Mouse (Mus musculus): ENCODE results near the gene Col6a1.
A peak's percentile ranks its signal among the peaks of the same experiment; 100 is the strongest.
"Not testable (repeated sequence)": the region's sequence is repeated elsewhere in the genome, so short reads cannot be mapped to it uniquely, and the experiment has no call there.

Col6a1 gene

GRCm38 (mm10) chr10:76725682-76726285, at the start of gene Col6a1:
Gene Col6a1, minus strand, starts transcription at chr10:76726168.
- peak; percentile 51 for DNase-seq

GRCm38 (mm10) chr10:76771624-76772023, 45.7 kb upstream of the Col6a1 start:
- DNase-seq = no peak

GRCm38 (mm10) chr10:76771086-76771485, 45.1 kb upstream of the Col6a1 start:
- DNase-seq = no peak

- DNase-seq = no peak
Observed at GRCm38 (mm10) chr10:76769581-76769980, 43.6 kb upstream of the Col6a1 start.

DNA sequence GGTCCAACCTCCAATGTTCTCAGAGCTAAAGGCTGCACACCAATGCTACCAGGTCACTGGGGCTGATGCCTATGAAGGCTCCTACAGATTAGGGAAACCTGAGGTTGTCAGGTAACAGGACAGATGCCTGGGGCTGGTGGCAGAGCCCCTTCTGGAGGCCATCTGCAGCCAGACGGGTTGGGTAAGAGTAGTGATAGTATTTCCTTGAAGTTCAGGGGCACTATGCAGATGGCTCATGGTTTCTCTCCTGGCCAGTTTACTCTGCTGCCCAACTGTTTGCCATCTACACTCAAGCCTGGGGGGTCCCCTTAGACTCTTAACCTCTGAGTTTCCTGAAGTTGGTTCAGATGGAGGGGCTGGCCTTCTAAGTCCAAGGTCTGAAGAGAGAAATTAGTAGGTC, 40.2 kb upstream of the Col6a1 start:
- no peak for DNase-seq

GRCm38 (mm10) chr10:76764927-76765326, 39.0 kb upstream of the Col6a1 start:
- DNase-seq = no peak

DNA sequence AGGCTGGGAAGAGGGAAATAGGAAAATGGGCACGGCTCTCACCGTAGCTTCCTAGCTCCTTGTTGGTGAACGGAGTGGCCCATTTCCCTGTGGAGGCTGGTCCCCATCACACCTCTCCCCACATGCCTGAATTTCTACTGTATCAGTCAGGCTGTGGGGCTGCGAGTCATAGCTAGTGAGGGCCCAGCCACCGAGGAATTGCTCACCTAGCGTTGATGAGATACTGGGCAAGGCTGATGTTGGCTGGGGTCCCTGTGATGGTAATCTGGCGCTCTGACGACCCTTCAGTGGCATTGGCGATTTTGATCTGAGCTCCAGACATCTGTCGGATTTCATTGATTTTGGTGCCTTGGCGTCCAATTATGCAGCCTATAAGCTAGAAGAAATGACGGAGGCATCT, 37.0 kb upstream of the Col6a1 start:
- no peak for DNase-seq

DNA sequence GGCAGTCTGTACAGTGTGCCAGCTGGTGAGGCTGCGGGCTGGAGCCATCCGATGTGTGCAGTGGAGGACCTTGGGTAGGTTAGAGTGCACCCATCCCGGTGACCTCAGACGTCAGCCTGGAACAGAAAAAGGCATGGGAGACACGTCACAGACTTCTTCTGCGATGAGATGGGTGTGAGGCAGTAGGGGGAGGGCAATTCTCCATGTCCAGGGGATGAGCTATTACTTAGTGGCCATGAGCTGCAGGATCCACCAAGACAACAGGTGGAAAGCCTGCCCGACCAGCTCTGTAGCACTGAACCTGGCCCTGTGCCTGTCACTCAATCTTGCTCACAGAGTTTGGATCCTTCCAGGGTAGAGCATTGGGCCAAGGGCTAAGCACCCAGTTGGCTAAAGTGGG, 36.4 kb upstream of the Col6a1 start:
- DNase-seq = no peak

DNA sequence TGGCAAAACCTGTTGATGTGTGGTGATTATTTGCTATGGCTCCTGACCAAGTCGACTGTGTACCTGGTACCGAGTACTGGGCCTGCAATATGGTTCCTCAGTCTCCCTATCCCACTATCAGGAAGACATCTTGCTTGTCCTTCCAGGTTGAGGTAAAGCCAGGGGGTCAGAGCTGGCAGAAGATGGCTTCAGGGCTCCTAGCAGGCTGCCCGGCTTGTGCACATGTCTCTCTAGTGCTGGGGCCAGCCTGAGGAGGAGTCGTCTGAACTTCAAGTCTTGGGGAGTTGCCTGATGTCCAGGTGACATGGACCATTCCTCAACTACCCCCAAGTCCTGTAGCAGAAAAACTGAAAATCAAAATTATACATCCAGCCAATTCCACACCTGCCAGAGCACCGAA, 33.9 kb upstream of the Col6a1 start:
- no peak for DNase-seq

DNA sequence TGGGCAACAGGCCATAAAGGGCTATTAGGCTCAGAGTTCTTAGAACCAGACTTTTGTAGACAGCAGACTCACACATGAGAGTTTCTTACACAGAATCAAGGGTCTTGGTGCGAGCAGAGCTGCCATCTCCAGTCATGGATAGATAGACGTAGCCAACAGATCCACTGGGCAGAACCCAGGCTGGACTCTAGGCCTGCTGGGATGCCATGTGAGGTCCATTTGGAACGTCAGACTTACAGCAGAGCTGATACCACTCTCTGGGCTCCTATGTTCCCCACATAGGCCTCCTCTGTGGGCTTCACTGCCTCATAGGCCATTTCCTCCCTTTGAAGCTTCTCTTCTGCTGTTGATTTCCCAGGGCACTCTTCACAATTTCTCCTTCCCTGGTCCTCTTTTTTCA, 27.7 kb upstream of the Col6a1 start:
- DNase-seq = no peak

- DNase-seq = not testable (repeated sequence)
Observed at GRCm38 (mm10) chr10:76744267-76744666, 18.3 kb upstream of the Col6a1 start.

DNA sequence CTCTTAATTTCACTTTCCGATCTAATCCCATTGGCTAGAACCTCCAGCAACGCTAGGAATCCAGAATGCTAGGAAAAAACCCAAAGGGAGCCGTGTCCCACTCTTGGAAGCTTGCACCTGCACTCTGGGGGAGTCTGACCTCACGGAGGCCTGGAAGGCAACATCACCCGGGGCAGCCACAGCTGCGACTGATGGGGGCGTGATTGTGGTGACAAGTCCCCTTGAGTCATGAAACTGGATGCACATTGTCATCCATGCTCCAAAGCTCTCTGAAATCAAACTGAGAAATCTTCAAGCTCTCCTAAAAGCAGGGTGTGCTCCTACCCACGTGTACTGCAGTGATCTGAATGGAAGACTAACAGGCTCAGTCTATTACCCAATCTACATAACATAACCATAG, 10.8 kb upstream of the Col6a1 start:
- DNase-seq = no peak

DNA sequence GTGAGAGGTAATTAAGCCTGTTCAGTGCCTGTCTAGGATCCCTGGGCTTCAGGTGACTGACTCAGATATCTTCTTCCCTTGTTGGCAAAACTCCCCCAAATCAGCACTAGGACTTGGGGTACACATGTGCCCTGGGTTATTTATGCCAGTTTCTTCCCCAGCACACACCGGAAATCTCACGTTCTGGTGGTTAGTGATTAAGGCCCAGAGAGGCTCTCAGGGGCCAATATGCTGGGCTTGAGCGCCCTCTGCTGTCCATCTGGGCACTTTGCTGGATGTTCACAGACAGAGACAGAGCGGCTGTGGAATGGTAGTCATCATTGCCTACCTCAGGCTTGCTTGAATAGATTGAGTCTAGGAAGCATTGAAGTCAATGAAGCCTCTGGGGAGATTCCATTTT, 9.0 kb upstream of the Col6a1 start:
- DNase-seq = peak; percentile 85

GRCm38 (mm10) chr10:76733677-76734068, 7.7 kb upstream of the Col6a1 start:
- no peak for DNase-seq

DNA sequence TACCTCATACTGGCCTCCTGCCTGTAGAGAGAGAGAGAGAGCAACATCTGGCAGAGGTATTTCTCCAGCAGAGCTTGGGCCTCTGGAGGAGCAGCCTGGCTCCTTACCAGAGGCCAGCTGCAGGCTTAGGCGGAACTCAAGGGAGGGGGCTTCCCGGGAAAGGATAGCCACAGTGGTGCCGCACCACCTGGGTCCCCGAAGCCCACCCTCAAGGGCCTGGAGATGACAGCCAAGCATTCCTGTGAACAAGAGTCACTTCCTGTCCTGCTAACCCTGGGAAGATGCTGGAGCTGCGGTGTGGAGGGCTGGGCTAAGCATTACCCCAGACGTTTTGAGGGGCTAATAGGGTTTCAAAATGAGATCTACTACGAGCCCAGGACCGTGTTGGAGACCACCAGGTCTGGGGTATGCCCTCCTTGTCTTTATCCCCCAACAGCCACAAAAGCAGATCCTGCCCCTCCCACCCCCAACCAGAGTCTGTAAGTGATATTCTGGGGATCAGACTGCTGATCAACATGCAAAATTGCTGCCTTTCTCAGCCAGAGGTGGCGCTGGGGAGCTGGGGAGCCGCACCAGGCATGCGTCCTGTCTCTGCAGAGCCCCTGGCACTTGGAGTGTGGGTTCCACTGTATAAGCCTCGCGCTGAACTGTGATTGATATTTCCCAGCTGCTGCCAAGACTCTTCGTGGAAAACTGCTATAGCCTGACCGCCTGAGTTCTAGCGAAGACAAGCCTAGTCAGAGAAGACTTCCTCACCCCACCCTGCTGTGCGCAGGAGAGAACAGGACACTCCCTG, 7.1 kb upstream of the Col6a1 start:
- peak; percentile 89 for DNase-seq

- DNase-seq = no peak
Observed at GRCm38 (mm10) chr10:76732391-76732790, 6.4 kb upstream of the Col6a1 start.

GRCm38 (mm10) chr10:76731621-76732239, 5.8 kb upstream of the Col6a1 start:
- peak; percentile 32 for DNase-seq

DNA sequence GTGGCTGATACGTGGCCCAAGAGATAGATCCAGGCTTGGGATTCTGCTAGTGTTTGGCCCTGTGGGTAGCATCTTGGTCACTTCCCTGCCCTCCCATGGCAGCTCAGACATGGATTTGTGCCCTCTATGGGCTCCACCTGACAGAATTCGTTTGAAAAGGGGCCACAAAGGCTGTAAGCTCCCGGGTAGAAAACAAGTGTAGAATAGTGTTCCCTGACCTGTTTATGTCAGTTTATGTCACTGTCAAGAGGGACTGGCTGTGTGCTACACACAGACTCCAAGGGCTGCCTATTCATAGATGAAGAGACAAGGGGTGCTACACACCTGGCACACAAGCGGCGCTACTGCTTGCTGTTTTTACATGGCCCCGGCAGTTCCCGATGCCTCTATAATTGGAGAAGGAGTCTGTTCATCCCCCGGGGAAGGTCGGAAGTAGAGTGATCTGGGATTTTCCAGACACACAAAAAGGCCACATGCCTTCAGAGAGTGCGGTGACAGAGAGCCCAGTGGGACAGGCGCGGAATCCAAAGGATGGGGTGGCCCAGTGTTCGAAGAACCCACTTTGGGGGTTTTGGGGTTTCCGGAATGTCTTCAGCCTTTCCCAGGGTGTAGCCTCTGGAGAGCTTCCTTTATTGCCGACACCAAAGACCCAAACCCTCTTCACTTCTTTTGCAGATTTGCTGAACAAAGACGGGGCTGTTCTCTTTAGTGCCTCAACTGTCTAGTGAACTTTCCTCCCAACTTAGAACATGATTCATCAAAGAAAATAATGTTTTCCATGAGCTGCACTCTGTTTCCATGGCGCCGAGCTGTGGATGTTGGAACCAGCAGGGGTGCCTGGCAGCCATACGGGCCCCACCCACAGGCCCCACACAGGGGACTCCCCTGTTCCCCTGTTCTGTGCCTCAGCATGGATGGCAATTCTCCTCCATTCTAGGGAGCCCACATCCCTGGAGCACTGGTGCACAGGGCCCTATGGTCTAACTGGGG, 4.0 kb upstream of the Col6a1 start:
- peak; percentile 33 for DNase-seq

DNA sequence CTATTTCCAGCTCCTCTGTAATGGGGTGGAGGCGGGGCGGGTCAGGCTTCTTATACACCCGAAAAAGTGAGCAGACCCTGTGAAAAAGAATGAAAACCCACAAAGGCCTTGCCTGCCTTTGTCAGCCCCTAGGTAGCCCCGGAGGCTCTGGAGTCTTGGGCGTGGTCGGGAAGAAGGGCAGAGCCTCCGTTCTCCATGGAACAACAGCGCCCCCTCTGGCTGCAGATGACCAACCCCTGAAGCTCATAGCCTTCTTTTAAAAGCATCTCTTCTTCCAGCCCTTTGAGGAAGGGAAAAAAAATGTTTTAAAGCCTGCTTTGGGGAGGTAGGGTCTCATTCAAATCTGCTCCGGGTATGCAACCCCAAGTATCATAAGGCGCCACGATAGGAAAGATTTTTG, 2.4 kb upstream of the Col6a1 start:
- DNase-seq = peak; percentile 81

GRCm38 (mm10) chr10:76727301-76727700, 1.3 kb upstream of the Col6a1 start:
- no peak for DNase-seq

DNA sequence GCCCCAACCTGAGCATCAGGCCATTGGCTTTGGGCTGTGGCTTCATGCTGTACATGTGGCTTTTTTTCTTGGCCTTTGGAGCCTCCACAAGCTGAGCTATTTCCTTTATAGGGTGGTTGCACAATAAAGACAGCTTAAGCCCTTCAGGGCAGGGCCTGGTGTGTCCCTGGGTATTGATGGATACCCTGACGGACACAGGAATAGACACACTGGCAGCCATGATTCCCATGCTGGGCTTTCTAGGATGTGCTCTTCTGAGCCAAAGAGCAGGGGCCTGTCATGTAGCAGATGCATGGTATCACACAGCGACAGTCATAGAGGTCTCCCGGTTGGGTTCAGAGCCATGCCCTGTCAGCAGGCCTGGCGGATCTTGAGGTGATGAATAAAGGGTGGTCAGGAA, 898 bp upstream of the Col6a1 start:
- no peak for DNase-seq

- DNase-seq = no peak
Observed at GRCm38 (mm10) chr10:76725097-76725496, 871 bp downstream of the Col6a1 start.

DNA sequence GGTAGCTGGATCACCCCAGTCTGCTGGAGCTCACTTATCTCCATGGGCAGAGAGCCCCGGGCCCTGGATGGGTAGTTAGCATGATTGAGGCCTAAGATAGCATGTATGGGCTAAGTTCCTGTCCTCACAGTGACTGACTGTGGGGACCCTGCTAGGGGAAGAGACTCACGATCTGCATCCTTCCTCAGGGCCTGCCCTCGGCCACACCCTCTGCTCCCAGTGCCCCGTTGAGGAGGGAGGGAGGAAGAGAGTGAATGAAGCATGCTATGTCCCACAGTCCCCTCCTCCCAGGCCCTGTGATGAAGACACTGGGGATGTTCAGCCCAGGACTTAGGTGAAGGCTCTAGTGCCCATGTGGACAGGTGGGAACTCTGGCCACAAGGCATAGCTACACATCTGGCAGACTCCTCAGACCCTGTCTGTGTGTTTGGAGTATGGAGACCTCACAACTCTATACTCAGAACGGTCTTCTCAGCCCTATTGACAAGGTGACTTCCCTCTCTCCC, 1.7 kb downstream of the Col6a1 start:
- DNase-seq = no peak
